Mouse (Mus musculus) frontal cortex, postnatal 36 days (tissue): Measurements from ENCODE around the gene Eif2b1.
"Not testable (repeated sequence)": the region's sequence is repeated elsewhere in the genome, so short reads cannot be mapped to it uniquely, and the experiment has no call there.

ENCODE experiments used
- DNase-seq, 2 experiments: peaks; one replicate each; pipeline ENCODE4 v3.0.0; 2022; ENCODE audit warnings: low spot score in 2 of 2

Gene Eif2b1

GRCm38 (mm10) chr5:124550737-124551136, 28.2 kb downstream of the Eif2b1 start:
- not testable (repeated sequence) for DNase-seq

- no peak for DNase-seq
These were observed 37.3 kb downstream of the Eif2b1 start for GRCm38 (mm10) chr5:124541602-124541973.

- no peak for DNase-seq
These were observed 37.9 kb downstream of the Eif2b1 start for GRCm38 (mm10) chr5:124540905-124541601.

- DNase-seq: peak; percentile 97 to 98
These were observed 38.5 kb downstream of the Eif2b1 start, which contains the start of gene Tmed2 for GRCm38 (mm10) chr5:124540383-124540786. Gene Tmed2 (plus strand): TSS chr5:124540695.

GRCm38 (mm10) chr5:124539905-124540304, 39.0 kb downstream of the Eif2b1 start:
- no peak for DNase-seq

- DNase-seq: peak; percentile 66 to 78
These were observed 39.8 kb downstream of the Eif2b1 start for GRCm38 (mm10) chr5:124538813-124539792.

GRCm38 (mm10) chr5:124536776-124537175, 42.2 kb downstream of the Eif2b1 start:
- no peak for DNase-seq

- DNase-seq: no peak
These were observed 43.9 kb downstream of the Eif2b1 start for GRCm38 (mm10) chr5:124535016-124535415.

- no peak for DNase-seq
These were observed 46.5 kb downstream of the Eif2b1 start for GRCm38 (mm10) chr5:124532451-124532850.

- DNase-seq: no peak
These were observed 47.4 kb downstream of the Eif2b1 start for GRCm38 (mm10) chr5:124531583-124531930.

- peak; percentile 73 to 80 for DNase-seq
These were observed 48.0 kb downstream of the Eif2b1 start, which contains the start of gene Rilpl1 for GRCm38 (mm10) chr5:124530655-124531582. Gene Rilpl1 (minus strand): TSS chr5:124531391.

- DNase-seq: no peak
These were observed 49.2 kb downstream of the Eif2b1 start for GRCm38 (mm10) chr5:124529697-124530096.

- DNase-seq: no peak
These were observed 49.7 kb downstream of the Eif2b1 start for GRCm38 (mm10) chr5:124529191-124529651.

GRCm38 (mm10) chr5:124528791-124529190, 50.1 kb downstream of the Eif2b1 start:
- no peak for DNase-seq

GRCm38 (mm10) chr5:124528351-124528750, 50.6 kb downstream of the Eif2b1 start:
- no peak for DNase-seq

GRCm38 (mm10) chr5:124524943-124525342, 54.0 kb downstream of the Eif2b1 start:
- DNase-seq: no peak

- no peak for DNase-seq
These were observed 55.9 kb downstream of the Eif2b1 start for GRCm38 (mm10) chr5:124523032-124523431.

- DNase-seq: no peak
These were observed 57.3 kb downstream of the Eif2b1 start for GRCm38 (mm10) chr5:124521588-124521987.
